Mouse (Mus musculus) embryonic facial prominence, embryonic 12.5 days (tissue): ENCODE results near the gene Ebpl. TPM values are rescaled to one million over a fixed set of nuclear protein-coding genes. Genes with fewer than 3 reads are reported as not detected.

Experiments used
- ATAC-seq: fragments of 200-750 bp; cut with Nextera tagmentation; 2 replicates; pipeline ENCODE4 v1.8.0; 2017; ENCODE audit not compliant: insufficient number of reproducible peaks, insufficient read depth, low FRiP score, low TSS enrichment
- H3K27ac ChIP-seq: fragments of 300-500 bp; sonication (generic); 2 replicates; pipeline ENCODE4 v1.5.1; 2016; ENCODE audit warnings: mild to moderate bottlenecking
- H3K27me3 ChIP-seq: fragments of 300-500 bp; sonication (generic); 2 replicates; pipeline ENCODE4 v1.6.1; 2016; ENCODE audit warnings: mild to moderate bottlenecking, moderate library complexity
- H3K36me3 ChIP-seq: fragments of 300-500 bp; sonication (generic); 2 replicates; pipeline ENCODE4 v1.6.1; 2016; ENCODE audit warnings: mild to moderate bottlenecking
- H3K4me1 ChIP-seq: fragments of 300-500 bp; sonication (generic); 2 replicates; pipeline ENCODE4 v1.6.1; 2016
- H3K4me2 ChIP-seq: fragments of 300-500 bp; sonication (generic); replicated peaks from 2 replicates; pipeline ENCODE4 v1.6.1; 2016; ENCODE audit warnings: mild to moderate bottlenecking, moderate library complexity
- H3K4me3 ChIP-seq: fragments of 300-500 bp; sonication (generic); 2 replicates; pipeline ENCODE4 v1.5.1; 2016; ENCODE audit warnings: mild to moderate bottlenecking
- H3K9ac ChIP-seq: fragments of 300-500 bp; sonication (generic); 2 replicates; pipeline ENCODE4 v1.6.1; 2016; ENCODE audit warnings: mild to moderate bottlenecking, moderate library complexity
- H3K9me3 ChIP-seq: fragments of 300-500 bp; sonication (generic); 2 replicates; pipeline ENCODE4 v1.6.1; 2016; ENCODE audit warnings: mild to moderate bottlenecking, moderate library complexity
- WGBS: fragments of 180-500 bp; shearing (Covaris S2); methylation state at CpG from one replicate; pipeline ENCODE4 v1.1.7; 2016; 5-methylcytosine and 5-hydroxymethylcytosine counted together
- polyA plus RNA-seq: library from polyadenylated mRNA; unstranded; fragments of >200 nt; fragmentation: Nextera tagmentation; extraction: Ambion mirVana; gene quantifications from 2 replicates; pipeline ENCODE4 v1.2.1, GENCODE M21; 2016

Ebpl gene
- polyA plus RNA-seq, 1 experiment from 2014 or later = 13.9 TPM

- Histone ChIP-seq H3K4me3 (no peak overlapping the region), H3K27me3 (no peaks in the 10 kb centered on the region), H3K9ac (no peak overlapping the region), H3K36me3 (no peaks in the 10 kb centered on the region), H3K4me1 (no peaks in the 10 kb centered on the region), H3K9me3 (no peaks in the 10 kb centered on the region), H3K27ac (no peak overlapping the region), H3K4me2 (no peak overlapping the region)
- 79% methylated on average over 4 of the region's 4 CpGs for WGBS
- no peak for ATAC-seq
Observed at GRCm38 (mm10) chr14:61321200-61321599, 39.0 kb downstream of the Ebpl start.

- no peaks in the 10 kb centered on the region for H3K36me3 ChIP-seq
- no peak for ATAC-seq
- no peak overlapping the region for H3K4me3 ChIP-seq
- H3K4me2 ChIP-seq = no peak overlapping the region
- no peak overlapping the region for H3K27ac ChIP-seq
- H3K27me3 ChIP-seq = no peaks in the 10 kb centered on the region
- H3K9me3 ChIP-seq = no peaks in the 10 kb centered on the region
- 76% methylated on average over 1 of the region's 1 CpGs for WGBS
- H3K9ac ChIP-seq = no peak overlapping the region
- H3K4me1 ChIP-seq = no peaks in the 10 kb centered on the region
Observed at GRCm38 (mm10) chr14:61320765-61321164, 39.5 kb downstream of the Ebpl start.

- Histone ChIP-seq H3K27ac (no peak overlapping the region), H3K4me2 (no peak overlapping the region), H3K9ac (no peak overlapping the region), H3K36me3 (no peaks in the 10 kb centered on the region), H3K9me3 (no peaks in the 10 kb centered on the region), H3K4me3 (no peak overlapping the region), H3K27me3 (no peaks in the 10 kb centered on the region), H3K4me1 (no peaks in the 10 kb centered on the region)
- WGBS = 33% methylated on average over 4 of the region's 4 CpGs
- 0 out of 2 replicates have a peak, but pooled peaks have one; percentile 41 for ATAC-seq
Observed at GRCm38 (mm10) chr14:61316861-61317260, 43.4 kb downstream of the Ebpl start.

GRCm38 (mm10) chr14:61310963-61311362, 49.3 kb downstream of the Ebpl start:
- Histone ChIP-seq H3K4me1 (peaks cover 5% of the 10 kb centered on the region; the same call in 1 of the 2 replicates), H3K27me3 (no peaks in the 10 kb centered on the region), H3K36me3 (no peaks in the 10 kb centered on the region), H3K4me3 (no peak overlapping the region), H3K9me3 (no peaks in the 10 kb centered on the region), H3K4me2 (no peak overlapping the region), H3K9ac (no peak overlapping the region), H3K27ac (no peak overlapping the region)
- no peak for ATAC-seq
- WGBS = 56% methylated on average over 12 of the region's 12 CpGs

GRCm38 (mm10) chr14:61310036-61310772, 50.0 kb downstream of the Ebpl start:
- Histone ChIP-seq H3K27me3 (no peaks in the 10 kb centered on the region), H3K9ac (no peak overlapping the region), H3K9me3 (no peaks in the 10 kb centered on the region), H3K36me3 (no peaks in the 10 kb centered on the region), H3K4me3 (no peak overlapping the region), H3K4me2 (no peak overlapping the region), H3K4me1 (peaks cover 5% of the 10 kb centered on the region; the same call in 1 of the 2 replicates), H3K27ac (no peak overlapping the region)
- ATAC-seq = no peak
- 78% methylated on average over 7 of the region's 7 CpGs for WGBS

- H3K9ac ChIP-seq = no peak within 1 kb of the TSS
- peaks cover 5% of the 10 kb centered on the region; the same call in 1 of the 2 replicates for H3K4me1 ChIP-seq
- H3K27ac ChIP-seq = no peak within 1 kb of the TSS
- no peaks in the 10 kb centered on the region for H3K27me3 ChIP-seq
- H3K4me2 ChIP-seq = no peak within 1 kb of the TSS
- H3K36me3 ChIP-seq = no peaks in the 10 kb centered on the region
- WGBS = 57% methylated on average over 6 of the region's 6 CpGs
- ATAC-seq = no peak
- H3K4me3 ChIP-seq = no peak within 1 kb of the TSS
- H3K9me3 ChIP-seq = no peaks in the 10 kb centered on the region
Observed at GRCm38 (mm10) chr14:61309593-61309992, 50.6 kb downstream of the Ebpl start, which contains the start of gene Arl11. Gene Arl11, plus strand, starts transcription at chr14:61309753.

GRCm38 (mm10) chr14:61303969-61304609, 56.1 kb downstream of the Ebpl start:
- WGBS = 62% methylated on average over 4 of the region's 4 CpGs
- H3K4me2 ChIP-seq = no peak overlapping the region
- H3K36me3 ChIP-seq = no peaks in the 10 kb centered on the region
- 0 out of 2 replicates have a peak, but pooled peaks cover 4% of the 10 kb centered on the region for H3K4me1 ChIP-seq
- no peak overlapping the region for H3K4me3 ChIP-seq
- no peak overlapping the region for H3K9ac ChIP-seq
- no peak for ATAC-seq
- H3K27me3 ChIP-seq = no peaks in the 10 kb centered on the region
- H3K9me3 ChIP-seq = no peaks in the 10 kb centered on the region
- no peak overlapping the region for H3K27ac ChIP-seq

GRCm38 (mm10) chr14:61302428-61302827, 57.8 kb downstream of the Ebpl start:
- WGBS = 77% methylated on average over 2 of the region's 2 CpGs
- Histone ChIP-seq H3K27ac (no peak overlapping the region), H3K27me3 (no peaks in the 10 kb centered on the region), H3K9ac (no peak overlapping the region), H3K4me2 (no peak overlapping the region), H3K9me3 (no peaks in the 10 kb centered on the region), H3K4me3 (no peak overlapping the region), H3K4me1 (0 out of 2 replicates have a peak, but pooled peaks cover 4% of the 10 kb centered on the region), H3K36me3 (no peaks in the 10 kb centered on the region)
- ATAC-seq = no peak

- WGBS = 48% methylated on average over 2 of the region's 2 CpGs
- 0 out of 2 replicates have a peak, but pooled peaks cover 4% of the 10 kb centered on the region for H3K4me1 ChIP-seq
- H3K27me3 ChIP-seq = no peaks in the 10 kb centered on the region
- no peak for ATAC-seq
- no peak overlapping the region for H3K9ac ChIP-seq
- no peaks in the 10 kb centered on the region for H3K9me3 ChIP-seq
- no peak overlapping the region for H3K4me3 ChIP-seq
- H3K4me2 ChIP-seq = no peak overlapping the region
- H3K36me3 ChIP-seq = no peaks in the 10 kb centered on the region
- no peak overlapping the region for H3K27ac ChIP-seq
Observed at GRCm38 (mm10) chr14:61301323-61301722, 58.9 kb downstream of the Ebpl start.

GRCm38 (mm10) chr14:61299810-61300209, 60.4 kb downstream of the Ebpl start:
- no peak overlapping the region for H3K4me3 ChIP-seq
- H3K9ac ChIP-seq = no peak overlapping the region
- H3K4me1 ChIP-seq = 0 out of 2 replicates have a peak, but pooled peaks cover 4% of the 10 kb centered on the region
- no peaks in the 10 kb centered on the region for H3K9me3 ChIP-seq
- H3K4me2 ChIP-seq = no peak overlapping the region
- ATAC-seq = no peak
- WGBS = 82% methylated on average over 6 of the region's 6 CpGs
- H3K27ac ChIP-seq = no peak overlapping the region
- H3K36me3 ChIP-seq = no peaks in the 10 kb centered on the region
- no peaks in the 10 kb centered on the region for H3K27me3 ChIP-seq

- Histone ChIP-seq H3K27ac (no peak overlapping the region), H3K27me3 (no peaks in the 10 kb centered on the region), H3K36me3 (no peaks in the 10 kb centered on the region), H3K4me3 (no peak overlapping the region), H3K4me1 (no peaks in the 10 kb centered on the region), H3K4me2 (peak overlapping the region; percentile 13; the same call in 1 of the 2 replicates), H3K9ac (no peak overlapping the region), H3K9me3 (no peaks in the 10 kb centered on the region)
- no peak for ATAC-seq
- WGBS = 21% methylated on average over 6 of the region's 6 CpGs
Observed at GRCm38 (mm10) chr14:61294738-61295079, 65.5 kb downstream of the Ebpl start.
